Mouse (Mus musculus): ENCODE data around the gene Hfe.

- TF ChIP-seq CTCF (conservative IDR thresholded peaks at IDR 0.05; ENCODE audit: low read length), result no peak
- no peak for TF ChIP-seq POU5F1 (IDR thresholded peaks at IDR 0.05; ENCODE audit: borderline replicate concordance, low read length)
Observed at GRCm38 (mm10) chr13:23708041-23708440, 2.6 kb downstream of the Hfe start.
